Mouse (Mus musculus): ENCODE results near the gene Cd3eap. TPM values are rescaled to one million over a fixed set of nuclear protein-coding genes. Genes with fewer than 3 reads are reported as not detected.

Cd3eap gene
- polyA plus RNA-seq, 1 experiment from 2014 or later = 18.7 TPM

DNA sequence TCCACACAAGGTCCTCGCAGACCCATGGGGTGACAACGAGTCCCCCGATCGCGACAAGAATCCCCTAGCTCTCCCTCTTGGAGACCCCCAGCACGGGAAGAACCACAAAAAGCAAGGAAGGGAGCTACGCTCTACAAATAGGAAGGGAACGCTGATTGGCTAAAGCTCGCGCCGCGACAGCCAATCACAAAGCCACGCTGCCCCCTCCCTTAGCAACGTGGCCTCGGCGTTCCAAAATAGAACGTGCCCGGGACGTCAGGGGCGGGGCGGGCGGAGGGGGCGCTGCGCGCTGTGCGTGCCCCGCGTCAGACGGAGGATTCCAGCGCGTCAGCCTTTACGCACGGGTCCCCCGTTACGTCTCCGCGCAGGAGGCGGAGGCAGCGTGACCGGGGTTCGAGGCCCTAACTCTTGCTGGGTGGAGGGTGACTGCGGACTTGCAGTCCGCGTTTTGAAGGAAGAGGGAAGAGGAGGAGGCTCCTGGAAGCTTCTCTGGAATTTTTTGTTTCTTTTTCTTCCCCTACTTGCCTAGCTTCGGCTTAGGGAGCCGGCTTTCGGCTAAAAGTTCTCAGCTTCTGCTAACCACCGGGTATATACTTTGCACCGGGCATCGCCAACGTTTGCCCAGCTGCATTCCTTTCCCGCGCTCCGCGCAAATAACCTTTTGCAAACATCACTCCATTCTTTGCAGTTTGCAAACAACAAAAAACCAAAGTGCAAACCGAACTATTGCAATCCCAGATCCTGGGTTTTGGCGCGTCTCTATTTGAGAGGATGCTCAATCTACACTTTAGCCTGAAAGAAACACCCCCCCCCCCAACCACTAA, 50.6 kb downstream of the Cd3eap start:
- DNase-seq (ENCODE audit: low spot score) = peak; percentile 95

DNA sequence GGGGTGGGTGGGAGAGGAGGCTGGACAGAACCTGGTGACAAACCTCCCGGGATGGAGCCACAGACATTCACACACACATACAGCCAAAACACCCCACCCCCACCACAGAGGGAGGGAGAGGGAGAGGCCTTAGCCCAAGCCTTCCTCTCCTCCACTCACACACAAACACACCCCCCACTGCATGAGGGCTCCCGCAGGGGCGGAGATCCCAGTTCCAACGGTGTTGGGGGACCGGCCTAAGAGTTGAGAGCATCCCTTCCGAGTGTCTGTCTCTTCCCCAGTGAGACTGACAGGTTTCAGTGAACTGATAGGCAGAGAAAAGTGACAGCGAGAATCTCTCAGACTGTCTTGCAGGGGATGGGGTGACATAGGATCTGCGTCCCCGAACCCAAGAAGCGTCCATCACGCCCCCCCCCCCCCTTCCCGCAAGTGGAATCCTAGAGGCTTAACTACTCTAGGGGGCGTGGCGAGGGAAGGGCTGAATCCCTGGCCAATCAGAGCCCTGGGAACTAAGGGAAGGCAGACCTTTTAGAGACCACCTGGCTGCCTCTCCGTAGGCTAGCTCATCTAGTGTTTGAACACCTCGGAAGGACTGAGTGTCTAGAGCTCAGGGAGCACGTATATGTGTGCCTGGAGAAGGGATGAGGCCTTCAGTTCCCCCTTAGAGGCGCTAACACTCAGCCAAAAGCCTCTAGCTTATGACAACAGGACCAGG, 51.4 kb downstream of the Cd3eap start:
- DNase-seq (ENCODE audit: low spot score) = peak; percentile 68

DNA sequence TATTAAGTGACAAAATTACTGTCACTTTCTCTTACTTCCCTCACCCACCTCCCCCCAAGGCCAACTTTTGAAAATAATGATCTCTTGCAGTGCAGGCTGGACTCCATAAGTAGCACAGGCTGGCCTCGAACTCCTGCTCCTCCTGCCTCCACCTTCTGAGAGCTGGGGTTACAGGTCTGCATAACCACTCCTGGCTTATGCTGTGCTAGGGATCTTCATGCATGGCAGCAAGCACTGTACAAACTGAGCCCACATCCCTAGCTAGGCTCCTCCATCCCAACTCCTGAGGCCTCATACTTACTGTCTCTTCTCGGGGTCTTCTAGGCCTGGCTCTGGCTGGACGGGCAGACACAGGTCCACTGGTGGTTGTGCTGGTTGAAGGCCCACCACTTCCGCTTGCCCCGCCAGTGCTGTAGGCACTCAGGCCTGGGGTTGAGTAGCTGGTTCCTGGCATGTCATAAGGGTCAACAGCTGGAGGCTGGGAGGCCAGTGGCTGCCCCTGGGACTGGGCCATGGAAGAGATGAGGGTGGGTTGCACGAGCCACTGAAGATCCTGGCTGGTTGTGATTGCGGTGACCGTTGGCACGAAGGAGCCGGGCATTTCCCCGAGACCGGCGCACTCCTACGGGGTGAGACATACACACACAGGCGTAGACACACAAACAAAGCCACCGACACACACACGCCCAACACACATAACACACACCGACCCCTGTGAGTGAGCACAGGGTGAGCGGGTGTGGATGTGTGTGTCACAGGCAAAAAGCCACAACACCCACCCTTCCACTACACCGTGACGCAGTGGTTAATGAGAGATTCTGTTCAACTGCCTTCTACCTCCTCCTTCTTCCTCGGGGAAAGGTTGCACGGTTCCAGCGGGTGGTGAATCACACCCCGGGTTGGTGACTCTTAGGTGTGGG, 52.2 kb downstream of the Cd3eap start:
- no peak for DNase-seq (ENCODE audit: low spot score)

MicroRNA genes within 50 kb of the gene (microRNA counts, 519-probe panel; counts per million panel counts)
- microRNA mmu-miR-343 = 473 counts per million, percentile 71 among the panel's probes with 10 or more counts

Small RNA genes lying within 50 kb of the gene (microRNA-seq; reads per million reads assigned to microRNA genes)
- gene Mir343 (ENCODE audit: borderline number of aligned reads) = not detected

Other genes with a start within 250 kb of the Cd3eap start
- 0.70 and 0.72 TPM in 2 replicates for gene Gm4969, start 241.1 kb downstream of the Cd3eap start, polyA plus RNA-seq (2015; fragmentation: Nextera tagmentation; extraction: Ambion mirVana)
- 16.4 and 16.6 TPM in 2 replicates for gene Fbxo46, start 239.6 kb downstream of the Cd3eap start, polyA plus RNA-seq (2015; fragmentation: Nextera tagmentation; extraction: Ambion mirVana)
- 10.1 and 11.5 TPM in 2 replicates for gene Qpctl, start 210.2 kb downstream of the Cd3eap start, polyA plus RNA-seq (2015; fragmentation: Nextera tagmentation; extraction: Ambion mirVana)
- gene Snrpd2, start 209.8 kb downstream of the Cd3eap start, polyA plus RNA-seq (2015; fragmentation: Nextera tagmentation; extraction: Ambion mirVana) = 154 and 164 TPM in 2 replicates
- gene Gipr, start 193.4 kb downstream of the Cd3eap start, polyA plus RNA-seq (2015; fragmentation: Nextera tagmentation; extraction: Ambion mirVana) = 0.10 and 0.25 TPM in 2 replicates
- gene Eml2, start 183.1 kb downstream of the Cd3eap start, polyA plus RNA-seq (2015; fragmentation: Nextera tagmentation; extraction: Ambion mirVana) = 5.7 and 6.1 TPM in 2 replicates
- 0.69 and 0.80 TPM in 2 replicates for gene Gpr4, start 146.9 kb downstream of the Cd3eap start, polyA plus RNA-seq (2015; fragmentation: Nextera tagmentation; extraction: Ambion mirVana)
- 25.4 and 25.7 TPM in 2 replicates for gene Opa3, start 131.1 kb downstream of the Cd3eap start, polyA plus RNA-seq (2015; fragmentation: Nextera tagmentation; extraction: Ambion mirVana)
- gene Vasp, start 87.7 kb downstream of the Cd3eap start, polyA plus RNA-seq (2015; fragmentation: Nextera tagmentation; extraction: Ambion mirVana) = 74.3 and 75.3 TPM in 2 replicates
- gene Ppm1n, start 79.4 kb downstream of the Cd3eap start, polyA plus RNA-seq (2015; fragmentation: Nextera tagmentation; extraction: Ambion mirVana) = 0.27 and 0.30 TPM in 2 replicates
- 1.6 and 2.2 TPM in 2 replicates for gene Rtn2, start 76.9 kb downstream of the Cd3eap start, polyA plus RNA-seq (2015; fragmentation: Nextera tagmentation; extraction: Ambion mirVana)
- 0.19 and 0.21 TPM in 2 replicates for gene Fosb, start 49.4 kb downstream of the Cd3eap start, polyA plus RNA-seq (2015; fragmentation: Nextera tagmentation; extraction: Ambion mirVana)
- gene Ercc1, start 14.7 kb downstream of the Cd3eap start, polyA plus RNA-seq (2015; fragmentation: Nextera tagmentation; extraction: Ambion mirVana) = 59.6 and 67.1 TPM in 2 replicates
- 2.2 and 2.4 TPM in 2 replicates for gene Ppp1r13l, start 266 bp upstream of the Cd3eap start, polyA plus RNA-seq (2015; fragmentation: Nextera tagmentation; extraction: Ambion mirVana)
- 14.3 and 15.1 TPM in 2 replicates for gene Ercc2, start 22.5 kb upstream of the Cd3eap start, polyA plus RNA-seq (2015; fragmentation: Nextera tagmentation; extraction: Ambion mirVana)
- 35.3 and 38.4 TPM in 2 replicates for gene Klc3, start 44.6 kb upstream of the Cd3eap start, polyA plus RNA-seq (2015; fragmentation: Nextera tagmentation; extraction: Ambion mirVana)
- 3.6 and 7.0 TPM in 2 replicates for gene Ckm, start 45.3 kb upstream of the Cd3eap start, polyA plus RNA-seq (2015; fragmentation: Nextera tagmentation; extraction: Ambion mirVana)
- gene Mark4, start 99.3 kb upstream of the Cd3eap start, polyA plus RNA-seq (2015; fragmentation: Nextera tagmentation; extraction: Ambion mirVana) = 6.7 and 9.0 TPM in 2 replicates
- 0.74 and 0.78 TPM in 2 replicates for gene Exoc3l2, start 103.8 kb upstream of the Cd3eap start, polyA plus RNA-seq (2015; fragmentation: Nextera tagmentation; extraction: Ambion mirVana)
- gene Bloc1s3, start 148.9 kb upstream of the Cd3eap start, polyA plus RNA-seq (2015; fragmentation: Nextera tagmentation; extraction: Ambion mirVana) = 2.7 and 4.0 TPM in 2 replicates
- 86.5 and 92.5 TPM in 2 replicates for gene Trappc6a, start 148.9 kb upstream of the Cd3eap start, polyA plus RNA-seq (2015; fragmentation: Nextera tagmentation; extraction: Ambion mirVana)
- gene Nkpd1, start 158.4 kb upstream of the Cd3eap start, polyA plus RNA-seq (2015; fragmentation: Nextera tagmentation; extraction: Ambion mirVana) = 0.24 and 0.42 TPM in 2 replicates
- gene Ppp1r37, start 203.6 kb upstream of the Cd3eap start, polyA plus RNA-seq (2015; fragmentation: Nextera tagmentation; extraction: Ambion mirVana) = 11.7 and 15.6 TPM in 2 replicates
- gene Zfp296, start 217.8 kb upstream of the Cd3eap start, polyA plus RNA-seq (2015; fragmentation: Nextera tagmentation; extraction: Ambion mirVana) = 1.5 and 2.0 TPM in 2 replicates
- gene Gemin7, start 218.1 kb upstream of the Cd3eap start, polyA plus RNA-seq (2015; fragmentation: Nextera tagmentation; extraction: Ambion mirVana) = 133 and 134 TPM in 2 replicates
- 35.2 and 41.3 TPM in 2 replicates for gene Clasrp, start 245.0 kb upstream of the Cd3eap start, polyA plus RNA-seq (2015; fragmentation: Nextera tagmentation; extraction: Ambion mirVana)

All from thymus, postnatal 0 days (tissue).